Mouse (Mus musculus): ENCODE data around the gene Ppp1r13b. TPM values are rescaled to one million over a fixed set of nuclear protein-coding genes. Genes with fewer than 3 reads are reported as not detected.

Ppp1r13b gene
- total RNA-seq, 2 experiments from 2014 or later: 58.1 to 60.3 TPM

DNA sequence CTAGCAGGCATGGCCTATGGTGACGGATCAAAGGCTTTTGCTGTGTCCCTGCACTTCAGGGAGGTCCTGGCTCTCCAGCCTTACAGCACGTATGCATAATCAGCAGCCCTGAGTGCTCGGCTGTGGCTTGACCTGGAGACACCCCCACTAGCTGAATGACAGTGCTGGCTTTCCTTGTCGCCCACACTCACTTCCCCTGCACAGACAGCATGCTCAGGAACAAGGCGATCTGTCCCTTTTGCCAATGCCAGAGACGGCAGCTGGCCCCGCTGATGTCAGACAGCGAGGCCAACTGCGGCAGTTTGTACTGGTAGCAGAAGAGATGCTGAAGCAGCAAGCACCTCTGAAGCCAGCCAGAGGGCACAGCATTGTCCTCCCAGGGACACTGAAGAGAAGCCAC lies 12.1 kb upstream of the Ppp1r13b start:
- intact Hi-C loops (cut with DNase I): no loop called here
- DNase-seq: peak; percentile 85

DNA sequence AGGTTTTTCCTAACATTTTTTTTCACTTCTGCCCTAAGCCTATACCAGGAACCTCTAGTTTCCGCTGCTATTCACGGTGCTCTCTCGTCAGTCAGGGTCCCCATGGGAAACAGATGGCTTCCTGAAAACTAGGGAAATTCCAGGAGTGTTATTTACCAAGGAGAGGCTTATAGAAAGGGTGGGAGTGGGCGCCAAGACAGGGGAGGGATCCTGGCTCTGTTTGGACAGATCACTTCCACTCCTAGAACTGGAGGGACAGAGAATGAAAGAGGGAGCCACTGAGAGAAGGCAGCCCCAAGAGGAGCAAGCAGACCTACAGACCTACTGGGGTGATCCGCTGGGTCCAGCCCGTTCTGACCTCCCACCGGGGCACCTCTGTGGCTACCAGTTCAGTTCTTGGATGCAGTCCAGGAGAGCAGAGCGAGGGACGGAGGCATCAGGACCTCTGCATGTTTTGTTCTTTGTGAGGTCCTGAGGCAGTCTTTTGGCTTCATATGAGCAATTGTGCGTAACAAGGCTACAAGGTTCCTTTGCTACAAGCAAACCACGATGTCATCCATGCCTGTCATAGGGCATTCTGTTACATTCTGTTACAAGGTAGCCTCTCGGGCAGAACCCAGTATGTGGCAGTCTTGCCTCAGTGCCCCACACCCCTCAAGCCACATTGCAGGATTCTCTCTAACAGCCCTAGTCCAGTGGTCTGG lies 8.8 kb upstream of the Ppp1r13b start:
- intact Hi-C loops (cut with DNase I): no loop called here
- no peak for DNase-seq

- intact Hi-C loops (cut with DNase I): no loop called here
- peak; percentile 53 for DNase-seq
Measured at GRCm38 (mm10) chr12:111915781-111916180, 7.9 kb upstream of the Ppp1r13b start.

DNA sequence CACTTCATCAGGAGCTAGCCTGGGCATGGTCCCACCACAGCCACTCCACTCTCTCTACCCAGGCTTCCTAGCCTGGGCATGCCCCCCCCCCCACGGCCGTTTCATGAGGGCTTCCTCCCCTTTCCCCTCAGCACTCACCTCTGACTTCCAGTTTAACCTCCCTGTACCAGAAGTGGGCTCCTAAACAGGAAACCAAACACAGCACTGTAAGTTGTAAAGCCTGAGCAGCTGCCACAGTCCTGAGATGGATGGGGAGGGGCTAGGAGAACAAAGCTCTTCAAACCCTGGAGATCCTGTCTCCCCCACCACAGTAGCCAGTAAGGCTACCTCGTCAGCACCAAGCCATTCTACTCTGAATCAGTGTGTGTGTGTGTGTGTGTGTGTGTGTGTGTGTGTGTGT lies 6.1 kb upstream of the Ppp1r13b start:
- intact Hi-C loops (cut with DNase I): no loop called here
- no peak for DNase-seq

GRCm38 (mm10) chr12:111912802-111913201 lies 4.9 kb upstream of the Ppp1r13b start:
- no peak for DNase-seq
- intact Hi-C loops (cut with DNase I): no loop called here

- no peak for DNase-seq
- intact Hi-C loops (cut with DNase I): no loop called here
Measured at GRCm38 (mm10) chr12:111911796-111912195, 3.9 kb upstream of the Ppp1r13b start.

GRCm38 (mm10) chr12:111911171-111911760 lies 3.4 kb upstream of the Ppp1r13b start:
- no peak for DNase-seq
- intact Hi-C loops (cut with DNase I): no loop called here

- DNase-seq: no peak
- intact Hi-C loops (cut with DNase I): no loop called here
Measured at GRCm38 (mm10) chr12:111908997-111909550, 1.2 kb upstream of the Ppp1r13b start.

- DNase-seq: peak; percentile 40
- intact Hi-C loops (cut with DNase I): no loop called here
Measured at GRCm38 (mm10) chr12:111907421-111907891, 454 bp downstream of the Ppp1r13b start.

- DNase-seq: no peak
- intact Hi-C loops (cut with DNase I): no loop called here
Measured at GRCm38 (mm10) chr12:111906309-111906875, 1.5 kb downstream of the Ppp1r13b start.

- DNase-seq: no peak
- intact Hi-C loops (cut with DNase I): no loop called here
Measured at GRCm38 (mm10) chr12:111902488-111902887, 5.4 kb downstream of the Ppp1r13b start.

- DNase-seq: no peak
- intact Hi-C loops (cut with DNase I): no loop called here
Measured at GRCm38 (mm10) chr12:111901105-111901875, 6.6 kb downstream of the Ppp1r13b start.

GRCm38 (mm10) chr12:111899646-111900045 lies 8.3 kb downstream of the Ppp1r13b start:
- no peak for DNase-seq
- intact Hi-C loops (cut with DNase I): no loop called here

GRCm38 (mm10) chr12:111898686-111899085 lies 9.2 kb downstream of the Ppp1r13b start:
- DNase-seq: no peak
- intact Hi-C loops (cut with DNase I): no loop called here

- intact Hi-C loops (cut with DNase I): no loop called here
- DNase-seq: no peak
Measured at GRCm38 (mm10) chr12:111896908-111897661, 10.8 kb downstream of the Ppp1r13b start.

DNA sequence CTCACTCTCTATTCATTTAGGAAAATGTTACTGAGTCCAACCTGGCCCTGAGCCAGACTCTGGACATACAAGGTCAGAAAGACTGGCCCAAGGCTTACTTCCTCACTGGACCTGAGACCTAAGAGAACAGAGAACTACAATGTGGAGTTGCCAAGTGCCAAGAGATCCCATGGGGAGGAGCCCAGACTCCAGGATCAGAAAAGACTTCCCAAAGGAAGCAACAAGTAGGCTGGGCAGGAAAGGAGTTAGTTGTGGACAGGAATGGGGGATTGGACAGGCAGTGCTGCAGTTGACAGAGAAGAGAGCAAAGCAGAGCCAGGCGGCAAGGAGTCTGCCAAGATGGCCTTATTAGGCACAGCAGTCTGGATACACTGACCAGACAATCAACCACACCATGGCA lies 13.8 kb downstream of the Ppp1r13b start:
- no peak for DNase-seq
- intact Hi-C loops (cut with DNase I): no loop called here

- intact Hi-C loops (cut with DNase I): no loop called here
Measured at GRCm38 (mm10) chr12:111892981-111893380, 14.9 kb downstream of the Ppp1r13b start.

GRCm38 (mm10) chr12:111891800-111892199 lies 16.1 kb downstream of the Ppp1r13b start:
- intact Hi-C loops (cut with DNase I): no loop called here
- no peak for DNase-seq

More at GRCm38 (mm10) chr12:111892981-111893380, 14.9 kb downstream of the Ppp1r13b start:
- no peak for DNase-seq

DNA sequence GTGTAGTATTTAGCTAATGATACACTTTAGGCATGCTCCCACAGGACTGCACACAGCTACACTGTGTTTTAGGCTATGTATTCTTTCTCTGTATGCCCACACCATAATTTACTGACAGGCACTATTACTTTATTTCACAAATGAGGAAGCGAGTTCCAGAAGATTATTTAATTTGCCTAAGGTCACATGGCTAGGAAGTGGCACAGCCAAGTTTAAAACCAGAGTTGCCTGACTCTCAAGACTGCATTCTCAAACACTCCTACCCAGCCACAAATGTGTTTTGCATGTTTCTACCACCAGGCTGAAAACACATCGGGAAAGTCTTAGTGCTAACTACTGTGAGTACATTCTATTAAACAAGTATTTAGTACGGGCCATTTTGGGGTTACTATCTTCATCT lies 18.7 kb downstream of the Ppp1r13b start:
- intact Hi-C loops (cut with DNase I): loop anchor here (5.0 kb wide), 1 partner anchor 53 kb away; no protein-coding TSS in a partner anchor
- no peak for DNase-seq

DNA sequence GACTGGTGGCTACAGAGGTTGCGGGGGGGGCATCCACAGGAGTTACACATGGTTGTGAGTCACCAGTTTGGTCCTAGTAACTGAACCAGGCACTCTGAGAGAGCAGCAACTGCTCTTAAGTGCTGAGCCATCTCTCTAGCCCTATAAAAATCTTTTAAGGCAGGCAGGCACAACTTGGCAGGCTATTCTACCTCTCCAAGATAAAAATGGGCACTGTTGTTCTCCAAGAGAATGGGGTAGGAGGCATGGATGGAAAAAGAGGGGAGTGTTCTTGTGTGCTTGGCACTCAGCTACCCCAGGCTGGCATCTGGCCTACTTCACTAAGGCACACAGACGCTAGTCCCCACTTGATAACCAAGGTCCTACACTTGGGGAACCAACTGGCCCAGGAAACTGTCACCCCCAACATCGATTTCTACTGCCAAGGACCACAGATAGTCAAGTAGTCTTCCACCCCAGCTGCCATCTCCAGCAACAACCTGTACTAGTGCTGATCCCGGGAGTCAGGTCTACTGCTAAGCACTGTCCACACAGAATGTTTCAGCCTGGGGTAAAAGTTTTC lies 19.5 kb downstream of the Ppp1r13b start:
- DNase-seq: no peak
- intact Hi-C loops (cut with DNase I): loop anchor here (5.0 kb wide), 1 partner anchor 54 kb away; no protein-coding TSS in a partner anchor

Measured in left cerebral cortex, postnatal 4 days (tissue).